Mouse (Mus musculus): ENCODE measurements at regions not wholly inside any gene's neighbourhood (a gene's known extent, or its start where the extent isn't known, plus 50 kb on each side); places are given as distances from the start of the nearest gene placed in this dataset.
"Not testable (repeated sequence)": the region's sequence is repeated elsewhere in the genome, so short reads cannot be mapped to it uniquely, and the experiment has no call there.

DNA sequence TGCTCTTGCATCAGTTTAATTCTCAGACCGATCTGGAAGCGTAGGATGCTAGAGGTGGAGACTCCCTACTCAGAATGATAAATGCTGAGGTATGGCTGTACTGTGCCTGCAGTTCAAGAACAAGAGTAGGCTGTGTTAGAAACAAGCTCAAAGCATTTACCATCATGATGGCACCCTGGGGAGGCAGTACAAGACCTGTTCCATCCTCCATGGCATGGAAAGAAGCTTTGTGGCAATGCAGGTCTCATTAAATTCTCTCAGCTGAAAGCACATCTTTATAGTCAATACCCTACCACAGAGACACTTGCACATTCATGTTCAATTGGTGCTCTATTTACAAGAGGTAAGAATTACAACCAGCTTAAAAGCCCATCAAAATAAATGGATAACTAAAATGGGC lies 209.5 kb downstream of the Tbl1xr1 start:
- DNase-seq (ENCODE audit: low spot score in 2 of 2) = no peak

DNA sequence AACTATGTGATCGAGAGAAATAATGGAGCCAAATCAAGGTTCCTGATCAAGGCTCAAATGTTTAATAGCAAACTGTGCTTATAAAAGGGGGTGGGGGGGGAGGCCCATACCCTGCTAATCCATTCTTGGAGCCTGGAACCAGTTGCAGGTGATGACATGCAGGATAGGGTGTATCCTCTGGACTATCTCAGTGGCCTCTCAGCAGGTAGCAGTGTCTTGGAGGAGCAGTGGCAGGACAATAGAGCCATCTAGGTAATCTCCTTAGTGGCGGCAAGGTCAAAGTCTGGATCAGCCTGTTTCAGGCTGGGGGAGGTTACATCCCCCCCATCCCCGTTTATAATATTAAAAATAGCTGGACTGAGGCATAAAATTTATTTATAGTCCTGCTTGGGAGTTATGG lies 217.0 kb downstream of the Tbl1xr1 start:
- no peak for DNase-seq (ENCODE audit: low spot score in 2 of 2)

DNA sequence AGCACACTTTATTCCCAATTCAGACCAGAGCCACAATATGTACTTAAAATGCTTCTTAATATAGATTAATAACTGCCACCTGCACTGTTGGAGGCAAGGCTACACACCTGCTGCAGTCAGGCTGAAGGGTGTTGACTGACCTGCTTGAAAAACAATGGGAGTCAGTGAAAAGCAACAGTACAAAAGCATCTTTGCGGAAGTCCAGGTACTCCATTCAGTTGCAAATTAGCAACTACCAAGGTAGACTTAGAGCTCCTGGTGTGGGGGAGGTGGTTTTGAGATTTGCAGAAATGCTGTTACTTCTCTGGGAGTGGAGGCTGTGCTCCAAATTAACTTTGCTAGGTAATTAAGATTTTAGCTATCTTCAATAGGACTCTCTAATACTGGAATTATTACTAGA lies 217.6 kb downstream of the Tbl1xr1 start:
- not testable (repeated sequence) for DNase-seq (ENCODE audit: low spot score in 2 of 2)

DNA sequence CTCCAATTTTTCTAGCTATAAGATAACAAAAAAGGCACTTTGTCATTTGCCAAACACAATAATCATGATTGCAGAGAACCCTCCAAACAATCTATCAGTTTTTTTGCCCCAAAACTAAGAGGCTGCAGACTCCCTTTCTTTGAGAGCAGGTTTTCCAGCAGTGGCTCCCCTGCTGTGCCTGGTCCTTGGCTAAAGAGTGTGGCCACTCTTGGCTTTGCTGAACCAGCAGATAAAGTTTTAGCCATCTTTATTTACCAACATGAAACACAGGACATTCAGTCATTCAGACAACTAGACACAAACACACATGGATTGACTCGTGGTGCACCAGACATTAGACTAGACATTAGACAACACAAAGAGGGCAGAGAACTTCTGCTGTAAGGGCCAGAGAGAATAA lies 220.5 kb downstream of the Tbl1xr1 start:
- not testable (repeated sequence) for DNase-seq (ENCODE audit: low spot score in 2 of 2)

DNA sequence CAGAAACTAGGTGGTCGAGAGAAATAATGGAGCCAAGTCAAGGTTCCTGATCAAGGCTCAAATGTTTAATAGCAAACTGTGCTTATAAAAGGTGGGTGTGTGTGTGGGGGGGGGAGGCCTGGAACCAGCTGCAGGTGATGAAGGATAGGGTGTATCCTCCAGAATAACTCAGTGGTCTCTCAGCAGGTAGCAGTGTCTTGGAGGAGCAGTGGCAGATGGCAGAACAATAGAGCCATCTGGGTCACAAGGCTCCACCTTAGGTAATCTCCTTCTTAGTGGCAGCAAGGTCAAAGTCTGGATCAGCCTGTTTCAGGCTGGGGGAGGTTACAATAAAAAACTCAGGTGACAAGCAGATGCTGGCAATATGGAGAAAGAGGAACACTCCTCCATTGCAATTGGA lies 221.4 kb downstream of the Tbl1xr1 start:
- not testable (repeated sequence) for DNase-seq (ENCODE audit: low spot score in 2 of 2)

DNA sequence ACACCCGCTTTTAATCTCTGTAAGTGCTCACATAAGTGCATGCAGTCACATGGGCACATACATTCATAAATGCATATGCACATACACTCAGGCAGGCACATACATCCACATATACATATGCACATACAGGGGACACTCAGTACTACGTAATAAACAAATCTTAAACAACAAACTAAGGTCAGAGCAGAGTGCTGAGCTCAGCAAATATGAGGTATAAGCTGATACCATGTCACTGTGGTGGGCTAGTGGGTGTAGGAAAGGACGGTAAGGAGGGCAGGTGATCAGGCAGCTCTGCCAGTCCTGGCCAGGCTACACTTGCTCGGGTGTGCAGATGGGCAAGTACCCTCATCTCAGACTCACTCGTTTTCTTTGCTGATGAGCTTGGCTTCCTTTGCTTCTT lies 224.1 kb downstream of the Tbl1xr1 start:
- DNase-seq (ENCODE audit: low spot score in 2 of 2) = no peak

DNA sequence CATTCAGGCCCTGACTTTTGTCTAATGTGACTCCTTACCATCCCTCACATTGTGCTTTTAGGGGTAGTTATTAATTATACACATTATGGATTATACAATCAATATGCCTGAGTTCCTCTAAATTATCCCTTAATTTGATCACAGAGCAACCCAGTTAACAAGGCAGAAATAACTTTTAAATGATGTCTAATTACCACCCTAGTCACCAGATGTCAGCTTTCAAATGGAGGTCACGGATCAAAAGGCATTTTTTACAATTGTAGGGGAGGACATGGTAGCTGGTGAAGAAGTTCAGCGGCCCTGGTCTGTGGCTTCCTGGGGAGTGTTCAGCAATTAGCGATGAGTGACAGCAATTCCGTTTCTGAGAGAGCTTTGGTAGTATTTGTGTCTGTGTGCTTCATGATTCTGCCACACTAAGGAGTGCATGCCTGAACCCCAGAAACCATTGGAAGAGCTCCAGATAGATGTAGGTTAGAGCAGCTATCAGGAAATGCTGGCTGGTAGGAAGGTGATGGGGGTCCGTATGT lies 225.6 kb downstream of the Tbl1xr1 start:
- DNase-seq (ENCODE audit: low spot score in 2 of 2) = no peak

DNA sequence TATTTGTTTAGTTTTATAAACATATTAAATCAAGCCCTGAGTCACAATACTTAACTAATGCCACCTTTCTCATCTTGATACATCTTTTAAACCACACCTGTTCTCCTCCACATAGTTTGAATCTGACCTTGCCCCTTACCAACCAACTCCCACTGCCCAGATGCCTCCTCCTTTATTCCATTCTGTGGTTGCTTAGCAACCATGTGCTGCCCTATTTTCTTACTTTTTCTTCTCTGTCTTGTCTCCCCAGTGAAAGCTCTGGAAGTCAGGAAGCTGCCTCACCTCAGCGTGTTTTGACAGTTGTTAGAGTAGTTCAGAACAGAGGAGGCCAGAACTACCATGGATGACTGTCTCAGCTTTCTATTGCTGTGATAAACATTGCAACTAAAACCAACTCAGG lies 227.7 kb downstream of the Tbl1xr1 start:
- no peak for DNase-seq (ENCODE audit: low spot score in 2 of 2)

DNA sequence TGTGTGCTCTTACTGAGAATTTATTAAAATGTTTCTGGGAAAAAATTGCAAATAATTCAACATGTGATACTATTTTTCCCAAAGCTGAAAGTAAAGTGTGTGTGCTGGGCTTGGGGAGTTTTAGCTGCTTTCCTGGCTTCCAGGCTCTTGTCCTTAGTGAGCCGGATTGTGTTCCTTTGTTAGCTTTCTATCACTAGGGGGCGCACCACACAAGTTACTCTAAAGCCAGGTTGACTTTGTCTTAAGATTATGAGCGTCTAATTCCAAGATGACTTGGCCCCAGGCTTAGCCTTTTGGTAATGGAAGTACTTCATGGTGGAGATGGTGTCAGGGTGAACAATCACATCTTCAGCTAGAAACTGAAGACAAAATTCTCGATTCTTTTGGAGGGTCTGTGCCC lies 230.2 kb downstream of the Tbl1xr1 start:
- no peak for DNase-seq (ENCODE audit: low spot score in 2 of 2)

DNA sequence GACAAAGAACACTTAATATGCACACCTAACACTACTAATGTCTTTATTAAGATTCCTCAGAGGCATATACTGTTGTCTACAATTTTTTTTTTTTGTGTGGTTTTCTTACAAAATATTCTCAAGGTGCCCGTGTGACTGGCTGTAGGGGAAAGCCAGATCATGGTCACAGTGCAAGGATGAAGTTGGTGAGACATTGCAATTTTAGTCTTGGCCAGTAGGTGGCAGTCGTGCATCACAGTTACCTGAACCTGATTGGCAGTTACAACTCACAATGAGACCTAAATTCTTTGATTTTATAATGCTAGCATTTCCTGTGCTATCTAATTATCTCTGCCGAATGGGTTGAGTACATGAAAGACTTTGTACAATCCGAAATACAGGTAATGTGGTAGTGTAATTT lies 232.5 kb downstream of the Tbl1xr1 start:
- DNase-seq (ENCODE audit: low spot score in 2 of 2) = peak; percentile 73 to 82

DNA sequence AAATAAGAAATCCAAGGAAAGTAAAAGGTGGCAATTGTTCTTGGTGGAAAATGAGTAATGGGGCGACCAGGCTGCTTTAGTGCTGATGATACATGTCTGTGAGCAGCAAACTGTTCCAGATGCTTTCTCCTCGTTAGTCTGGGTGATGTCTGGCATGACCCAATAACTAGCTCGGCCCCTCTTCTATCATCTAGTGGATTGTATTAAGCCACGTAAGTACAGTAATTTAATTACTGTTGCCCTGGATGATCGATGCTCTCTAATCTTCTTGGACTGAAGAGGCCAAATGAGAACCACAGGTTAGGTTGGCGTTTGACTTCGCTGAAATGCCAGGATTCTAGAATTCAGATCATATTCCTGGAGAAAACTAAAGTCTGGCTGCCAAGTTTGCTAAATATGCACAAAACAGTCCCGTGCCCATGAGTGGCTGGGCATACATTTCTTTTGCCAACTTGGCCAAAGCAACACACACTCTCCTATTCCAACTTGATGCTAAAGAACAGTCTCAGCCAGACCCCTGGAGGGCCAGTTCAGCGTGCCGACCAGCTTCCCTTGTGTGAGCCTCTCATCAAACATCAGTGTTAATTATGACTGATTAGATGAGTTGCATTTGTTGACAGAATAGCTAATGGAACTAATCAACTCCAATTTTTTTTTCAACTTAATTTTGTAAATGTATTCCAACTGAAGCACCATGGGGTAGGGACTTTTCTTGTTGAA lies 240.2 kb downstream of the Tbl1xr1 start:
- peak in 1 of 2 experiments; percentile 55 for DNase-seq (ENCODE audit: low spot score in 2 of 2)

DNA sequence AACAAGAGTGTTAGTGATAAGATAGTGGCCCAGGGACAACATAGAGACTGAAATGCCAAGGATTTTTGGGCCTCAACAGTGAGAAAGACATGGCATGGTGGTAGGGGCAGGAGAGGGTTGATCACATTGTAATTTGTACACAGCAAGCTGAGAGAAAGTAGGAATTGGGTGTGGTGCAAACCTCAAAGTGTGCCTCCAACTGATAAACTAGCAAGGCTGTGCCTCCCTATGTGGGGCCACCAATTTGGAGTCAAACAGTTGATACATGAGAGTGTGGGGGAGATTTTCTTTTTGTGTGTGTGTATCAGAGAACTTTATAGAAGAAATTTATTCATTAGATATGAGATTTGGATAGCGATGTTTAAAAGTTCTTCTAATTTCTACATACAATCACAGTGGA lies 244.0 kb downstream of the Tbl1xr1 start:
- not testable (repeated sequence) for DNase-seq (ENCODE audit: low spot score in 2 of 2)

DNA sequence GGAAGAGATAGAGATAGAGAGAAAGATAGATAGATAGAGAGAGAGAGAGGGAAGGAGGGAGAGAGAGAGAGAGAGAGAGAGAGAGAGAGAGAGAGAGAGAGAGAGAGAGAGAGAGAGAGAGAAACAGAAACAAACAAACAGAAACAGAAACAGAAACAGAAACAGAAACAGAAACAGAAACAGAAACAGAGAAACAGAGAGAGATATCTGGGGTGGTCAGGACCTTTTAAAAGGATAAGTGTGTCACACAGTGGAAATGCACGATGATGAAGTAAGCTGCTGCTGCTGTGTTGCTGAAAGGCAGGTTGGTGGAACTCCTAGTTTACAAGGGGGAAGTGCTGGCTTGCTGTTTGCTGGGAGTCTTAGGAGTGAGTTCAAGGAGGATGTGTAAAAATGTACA lies 254.8 kb downstream of the Tbl1xr1 start:
- DNase-seq (ENCODE audit: low spot score in 2 of 2) = no peak

Measured in layer of hippocampus, postnatal 14 days (tissue).